Mouse (Mus musculus): ENCODE data around the gene Pgm3.

Gene Pgm3

GRCm38 (mm10) chr9:86570261-86570890, 1.3 kb downstream of the Pgm3 start:
- in situ Hi-C loops (cut with MseI, MboI) = loop anchor here (5.0 to 10.0 kb wide), 2 partner anchors 103 to 106 kb away; partner anchors contain the start of genes Dop1a (in 2 of the 2) and Ube2cbp (in 1 of the 2)

GRCm38 (mm10) chr9:86569314-86569910, 2.2 kb downstream of the Pgm3 start:
- in situ Hi-C loops (cut with MseI, MboI) = no loop called here

- in situ Hi-C loops (cut with MseI, MboI) = no loop called here
Measured at GRCm38 (mm10) chr9:86560543-86560942, 11.1 kb downstream of the Pgm3 start.

- in situ Hi-C loops (cut with MseI, MboI) = no loop called here
Measured at GRCm38 (mm10) chr9:86554641-86555040, 17.0 kb downstream of the Pgm3 start.

- in situ Hi-C loops (cut with MseI, MboI) = no loop called here
Measured at GRCm38 (mm10) chr9:86553886-86554285, 17.8 kb downstream of the Pgm3 start.

- in situ Hi-C loops (cut with MseI, MboI) = no loop called here
Measured at GRCm38 (mm10) chr9:86550717-86551116, 20.9 kb downstream of the Pgm3 start.

GRCm38 (mm10) chr9:86549637-86550162, 21.9 kb downstream of the Pgm3 start:
- in situ Hi-C loops (cut with MseI, MboI) = no loop called here

GRCm38 (mm10) chr9:86544559-86544958, 27.1 kb downstream of the Pgm3 start:
- in situ Hi-C loops (cut with MseI, MboI) = no loop called here

GRCm38 (mm10) chr9:86543451-86543850, 28.2 kb downstream of the Pgm3 start:
- in situ Hi-C loops (cut with MseI, MboI) = no loop called here

GRCm38 (mm10) chr9:86534071-86534470, 37.6 kb downstream of the Pgm3 start:
- in situ Hi-C loops (cut with MseI, MboI) = no loop called here

- in situ Hi-C loops (cut with MseI, MboI) = no loop called here
Measured at GRCm38 (mm10) chr9:86525600-86525999, 46.0 kb downstream of the Pgm3 start.

GRCm38 (mm10) chr9:86522335-86522734, 49.3 kb downstream of the Pgm3 start:
- in situ Hi-C loops (cut with MseI, MboI) = no loop called here

- in situ Hi-C loops (cut with MseI, MboI) = no loop called here
Measured at GRCm38 (mm10) chr9:86514798-86515197, 56.8 kb downstream of the Pgm3 start.

- in situ Hi-C loops (cut with MseI, MboI) = no loop called here
Measured at GRCm38 (mm10) chr9:86514390-86514789, 57.3 kb downstream of the Pgm3 start.

GRCm38 (mm10) chr9:86513733-86514132, 57.9 kb downstream of the Pgm3 start:
- in situ Hi-C loops (cut with MseI, MboI) = no loop called here

GRCm38 (mm10) chr9:86507437-86507836, 64.2 kb downstream of the Pgm3 start:
- in situ Hi-C loops (cut with MseI, MboI) = no loop called here
